Mouse (Mus musculus) heart, postnatal 0 days (tissue): Measurements from ENCODE around the gene Phyh. TPM values are rescaled to one million over a fixed set of nuclear protein-coding genes. Genes with fewer than 3 reads are reported as not detected.
"Not testable (repeated sequence)": the region's sequence is repeated elsewhere in the genome, so short reads cannot be mapped to it uniquely, and the experiment has no call there.

ENCODE experiments used
- ATAC-seq: fragments of 200-750 bp; cut with Nextera tagmentation; 2 replicates; pipeline ENCODE4 v1.8.0; 2017; ENCODE audit warnings: low read depth, moderate number of reproducible peaks, moderate library complexity; ENCODE audit not compliant: insufficient read depth
- DNase-seq: peaks from one replicate; pipeline ENCODE4 v3.0.0-alpha.2; 2016; ENCODE audit warnings: low spot score
- H3K27ac ChIP-seq: fragments of 300-500 bp; sonication (generic); 2 replicates; pipeline ENCODE4 v1.5.1; 2014; ENCODE audit warnings: low read depth, mild to moderate bottlenecking
- H3K27me3 ChIP-seq: fragments of 300-500 bp; sonication (generic); 2 replicates; pipeline ENCODE4 v1.6.1; 2014; ENCODE audit warnings: low read length, mixed read lengths; ENCODE audit not compliant: control insufficient read depth, insufficient read depth
- H3K36me3 ChIP-seq: fragments of 300-500 bp; sonication (generic); replicated peaks from 2 replicates; pipeline ENCODE4 v1.6.1; 2014; ENCODE audit warnings: low read length, mixed read lengths; ENCODE audit not compliant: control insufficient read depth, insufficient read depth
- H3K4me1 ChIP-seq: fragments of 300-500 bp; sonication (generic); 2 replicates; pipeline ENCODE4 v1.6.1; 2014; ENCODE audit warnings: antibody characterized with exemption; ENCODE audit not compliant: control insufficient read depth, insufficient read depth
- H3K4me2 ChIP-seq: fragments of 300-500 bp; sonication (generic); 2 replicates; pipeline ENCODE4 v1.6.1; 2014; ENCODE audit warnings: low read depth, mild to moderate bottlenecking, low read length, moderate library complexity
- H3K4me3 ChIP-seq: fragments of 300-500 bp; sonication (generic); 2 replicates; pipeline ENCODE4 v1.5.1; 2014; ENCODE audit warnings: low read depth, low read length
- H3K9ac ChIP-seq: fragments of 300-500 bp; sonication (generic); replicated peaks from 2 replicates; pipeline ENCODE4 v1.6.1; 2014; ENCODE audit warnings: low read depth, low read length, mixed read lengths
- H3K9me3 ChIP-seq: fragments of 300-500 bp; sonication (generic); replicated peaks from 2 replicates; pipeline ENCODE4 v1.6.1; 2016; ENCODE audit warnings: low read length; ENCODE audit not compliant: control insufficient read depth
- CTCF ChIP-seq: IDR thresholded peaks from 2 replicates; pipeline ENCODE4 v1.5.1; 2016; ENCODE audit warnings: antibody characterized with exemption, control low read depth, low read depth
- EP300 ChIP-seq: IDR thresholded peaks from 2 replicates; pipeline ENCODE4 v1.6.1; 2016; ENCODE audit warnings: antibody characterized with exemption, low read depth
- WGBS: fragments of 180-500 bp; shearing (Covaris S2); extraction: QIAGEN DNeasy Blood & Tissue Kit; methylation state at CpG from one replicate; pipeline ENCODE4 v1.1.7; 2014; 5-methylcytosine and 5-hydroxymethylcytosine counted together
- polyA plus RNA-seq: library from polyadenylated mRNA; unstranded; fragments of >200 nt; fragmentation: Nextera tagmentation; extraction: Ambion mirVana; gene quantifications from 2 replicates; pipeline ENCODE4 v1.2.1, GENCODE M21; 2015
- total RNA-seq: library from RNA; depleted of rRNA; stranded (reverse); fragments of >200 nt; gene quantifications from 2 replicates; pipeline ENCODE4 v1.2.3, GENCODE M21; 2014; ENCODE audit warnings: low replicate concordance

The Phyh gene
- total and polyA plus RNA-seq, 2 experiments from 2014 or later: 257 to 443 TPM

- DNase-seq (no peak), ATAC-seq (no peak)
- no peak overlapping the region for H3K4me2 ChIP-seq
- 89% methylated on average over 9 of the region's 9 CpGs for WGBS
- TF ChIP-seq EP300: no peak
- no peak for TF ChIP-seq CTCF
- no peaks in the 10 kb centered on the region for H3K27me3 ChIP-seq
- no peak overlapping the region for H3K9ac ChIP-seq
- H3K9me3 ChIP-seq: no peaks in the 10 kb centered on the region
- H3K36me3 ChIP-seq: peaks cover 74% of the 10 kb centered on the region
- H3K4me1 ChIP-seq: no peaks in the 10 kb centered on the region
- H3K4me3 ChIP-seq: no peak overlapping the region
- H3K27ac ChIP-seq: no peak overlapping the region
Observed at GRCm38 (mm10) chr2:4934516-4934915, 15.7 kb downstream of the Phyh start.

- Histone ChIP-seq H3K27ac (no peak overlapping the region), H3K9ac (no peak overlapping the region), H3K9me3 (no peaks in the 10 kb centered on the region), H3K4me2 (no peak overlapping the region), H3K36me3 (peaks cover 56% of the 10 kb centered on the region), H3K4me3 (no peak overlapping the region), H3K4me1 (no peaks in the 10 kb centered on the region), H3K27me3 (no peaks in the 10 kb centered on the region)
- WGBS: 91% methylated on average over 7 of the region's 7 CpGs
- no peak for DNase-seq
- TF ChIP-seq CTCF (no peak), EP300 (no peak)
- ATAC-seq: no peak
Observed at GRCm38 (mm10) chr2:4937931-4938330, 19.1 kb downstream of the Phyh start.

DNA sequence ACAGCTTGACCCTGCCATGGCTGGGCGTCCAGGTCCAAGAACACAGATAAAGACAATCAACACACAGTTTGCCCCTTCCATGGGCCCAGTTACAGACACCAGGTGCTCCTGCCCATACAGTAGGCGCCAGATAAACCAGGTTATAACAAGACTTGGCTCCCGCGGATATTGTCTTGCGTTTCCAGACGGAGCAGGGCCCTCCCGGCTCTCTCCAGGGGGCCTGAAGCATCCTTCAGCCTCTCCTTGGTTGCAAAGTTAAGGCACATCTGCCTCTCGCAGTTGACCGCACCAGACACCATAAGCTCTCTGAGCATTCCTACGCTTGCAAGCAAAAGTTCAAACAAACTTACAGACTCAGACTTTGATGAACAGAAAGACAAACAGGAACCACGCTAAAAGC, 22.0 kb downstream of the Phyh start:
- Histone ChIP-seq H3K27me3 (no peaks in the 10 kb centered on the region), H3K4me3 (no peak overlapping the region), H3K9ac (no peak overlapping the region), H3K27ac (no peak overlapping the region), H3K9me3 (0 out of 2 replicates have a peak, but pooled peaks cover 7% of the 10 kb centered on the region), H3K36me3 (peaks cover 44% of the 10 kb centered on the region), H3K4me1 (no peaks in the 10 kb centered on the region), H3K4me2 (no peak overlapping the region)
- 86% methylated on average over 11 of the region's 11 CpGs for WGBS
- no peak for ATAC-seq
- no peak for DNase-seq
- TF ChIP-seq CTCF (no peak), EP300 (no peak)

DNA sequence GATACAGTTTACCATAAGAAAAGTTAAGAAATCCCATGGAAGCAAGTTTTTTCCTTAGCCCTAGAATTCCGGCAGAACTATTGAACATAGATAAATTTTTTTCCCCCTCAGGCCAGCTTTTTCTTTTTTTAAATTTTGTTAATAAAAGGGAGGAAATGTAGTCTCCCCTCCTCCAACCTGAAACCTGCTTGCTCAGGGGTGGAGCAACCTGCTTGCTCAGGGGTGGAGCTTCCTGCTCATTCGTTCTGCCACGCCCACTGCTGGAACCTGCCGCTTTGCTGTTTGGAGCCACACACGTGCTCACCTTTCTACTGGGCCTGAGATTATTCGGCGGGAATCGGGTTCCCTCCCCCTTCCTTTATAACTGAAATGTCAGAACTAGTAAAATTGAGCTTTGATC, 30.9 kb downstream of the Phyh start:
- H3K9ac ChIP-seq, H3K27me3 ChIP-seq, H3K4me1 ChIP-seq, H3K27ac ChIP-seq, H3K36me3 ChIP-seq, ATAC-seq, H3K4me2 ChIP-seq, DNase-seq, H3K4me3 ChIP-seq, H3K9me3 ChIP-seq: not testable (repeated sequence)
- WGBS: 93% methylated on average over 8 of the region's 8 CpGs

GRCm38 (mm10) chr2:4950986-4951385, 32.2 kb downstream of the Phyh start:
- no peaks in the 10 kb centered on the region for H3K9me3 ChIP-seq
- no peaks in the 10 kb centered on the region for H3K27me3 ChIP-seq
- ATAC-seq (no peak), DNase-seq (no peak)
- no peaks in the 10 kb centered on the region for H3K36me3 ChIP-seq
- no peak overlapping the region for H3K27ac ChIP-seq
- H3K4me3 ChIP-seq: no peak overlapping the region
- H3K9ac ChIP-seq: no peak overlapping the region
- no peak overlapping the region for H3K4me2 ChIP-seq
- TF ChIP-seq EP300 (no peak), CTCF (no peak)
- WGBS: 98% methylated on average over 2 of the region's 2 CpGs
- no peaks in the 10 kb centered on the region for H3K4me1 ChIP-seq

DNA sequence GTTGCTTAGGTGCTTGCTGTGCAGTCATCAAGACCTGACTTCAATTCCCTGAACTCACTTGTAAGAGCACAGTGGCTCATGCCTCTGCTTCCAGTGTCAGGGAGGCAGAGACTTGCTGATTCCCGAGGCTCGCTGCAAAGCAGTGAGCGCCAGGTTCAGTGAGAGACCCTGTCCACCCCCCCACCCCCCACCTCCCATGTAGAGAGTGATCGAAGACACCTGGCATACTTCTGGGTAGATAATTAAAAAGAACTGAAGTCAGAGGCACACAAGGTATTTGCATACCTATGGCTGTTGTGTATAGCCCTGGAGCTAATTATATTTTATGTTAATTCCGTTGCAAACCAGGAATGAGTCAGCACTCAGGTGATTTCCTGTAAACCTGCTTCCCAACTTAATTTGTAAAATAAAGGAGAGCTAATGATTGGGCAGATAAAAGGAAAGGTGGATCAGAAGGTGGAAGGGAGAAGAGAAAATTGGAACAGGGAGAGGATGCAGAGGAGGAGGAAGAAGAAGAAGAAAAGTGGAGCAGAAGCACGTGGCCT, 35.5 kb downstream of the Phyh start:
- DNase-seq (no peak), ATAC-seq (no peak)
- WGBS: 82% methylated on average over 6 of the region's 6 CpGs
- Histone ChIP-seq H3K27ac (no peak overlapping the region), H3K4me3 (no peak overlapping the region), H3K9me3 (no peaks in the 10 kb centered on the region), H3K36me3 (no peaks in the 10 kb centered on the region), H3K4me2 (no peak overlapping the region), H3K9ac (no peak overlapping the region), H3K27me3 (no peaks in the 10 kb centered on the region), H3K4me1 (no peaks in the 10 kb centered on the region)
- TF ChIP-seq EP300 (no peak), CTCF (no peak)
